Mouse (Mus musculus): Measurements from ENCODE around the gene Pdcl2. TPM values are rescaled to one million over a fixed set of nuclear protein-coding genes. Genes with fewer than 3 reads are reported as not detected.

The Pdcl2 gene
- polyA plus RNA-seq, 1 experiment from 2014 or later, result not detected

- Histone ChIP-seq H3K4me3 (ENCODE audit: low read length) (no peak overlapping the region), H3K27ac (ENCODE audit: low read length) (no peak overlapping the region), H3K9ac (replicated peaks; ENCODE audit: low read length) (no peak overlapping the region), H3K4me1 (ENCODE audit: insufficient read depth, low read length) (no peaks in the 10 kb centered on the region), H3K4me2 (replicated peaks; ENCODE audit: low read depth, low read length) (no peak overlapping the region), H3K9me3 (ENCODE audit: low read length) (no peaks in the 10 kb centered on the region), H3K27me3 (ENCODE audit: insufficient read depth, low read length) (no peaks in the 10 kb centered on the region), H3K36me3 (ENCODE audit: insufficient read depth, low read length) (no peaks in the 10 kb centered on the region)
- ATAC-seq (ENCODE audit: low FRiP score, low TSS enrichment), result no peak
- 34% methylated on average over 2 of the region's 2 CpGs for WGBS
Observed at GRCm38 (mm10) chr5:76340931-76341330, 10.0 kb upstream of the Pdcl2 start.

- no peak overlapping the region for H3K27ac ChIP-seq (ENCODE audit: low read length)
- no peak overlapping the region for H3K9ac ChIP-seq (replicated peaks; ENCODE audit: low read length)
- H3K4me1 ChIP-seq (ENCODE audit: insufficient read depth, low read length), result no peaks in the 10 kb centered on the region
- H3K36me3 ChIP-seq (ENCODE audit: insufficient read depth, low read length), result no peaks in the 10 kb centered on the region
- no peak overlapping the region for H3K4me2 ChIP-seq (replicated peaks; ENCODE audit: low read depth, low read length)
- H3K4me3 ChIP-seq (ENCODE audit: low read length), result no peak overlapping the region
- no peak for ATAC-seq (ENCODE audit: low FRiP score, low TSS enrichment)
- 86% methylated on average over 8 of the region's 8 CpGs for WGBS
- no peaks in the 10 kb centered on the region for H3K27me3 ChIP-seq (ENCODE audit: insufficient read depth, low read length)
- no peaks in the 10 kb centered on the region for H3K9me3 ChIP-seq (ENCODE audit: low read length)
Observed at GRCm38 (mm10) chr5:76337100-76337499, 6.1 kb upstream of the Pdcl2 start.

GRCm38 (mm10) chr5:76333833-76334232 lies 2.9 kb upstream of the Pdcl2 start:
- no peak for ATAC-seq (ENCODE audit: low FRiP score, low TSS enrichment)
- Histone ChIP-seq H3K27me3 (ENCODE audit: insufficient read depth, low read length) (no peaks in the 10 kb centered on the region), H3K9ac (replicated peaks; ENCODE audit: low read length) (no peak overlapping the region), H3K9me3 (ENCODE audit: low read length) (no peaks in the 10 kb centered on the region), H3K4me2 (replicated peaks; ENCODE audit: low read depth, low read length) (no peak overlapping the region), H3K36me3 (ENCODE audit: insufficient read depth, low read length) (no peaks in the 10 kb centered on the region), H3K4me3 (ENCODE audit: low read length) (no peak overlapping the region), H3K4me1 (ENCODE audit: insufficient read depth, low read length) (no peaks in the 10 kb centered on the region), H3K27ac (ENCODE audit: low read length) (no peak overlapping the region)
- 87% methylated on average over 4 of the region's 4 CpGs for WGBS

- Histone ChIP-seq H3K27me3 (ENCODE audit: insufficient read depth, low read length) (no peaks in the 10 kb centered on the region), H3K36me3 (ENCODE audit: insufficient read depth, low read length) (no peaks in the 10 kb centered on the region), H3K4me1 (ENCODE audit: insufficient read depth, low read length) (no peaks in the 10 kb centered on the region), H3K9me3 (ENCODE audit: low read length) (no peaks in the 10 kb centered on the region), H3K9ac (replicated peaks; ENCODE audit: low read length) (no peak overlapping the region), H3K27ac (ENCODE audit: low read length) (no peak overlapping the region), H3K4me2 (replicated peaks; ENCODE audit: low read depth, low read length) (no peak overlapping the region), H3K4me3 (ENCODE audit: low read length) (no peak overlapping the region)
- 73% methylated on average over 2 of the region's 2 CpGs for WGBS
- no peak for ATAC-seq (ENCODE audit: low FRiP score, low TSS enrichment)
Observed at GRCm38 (mm10) chr5:76327296-76327695, 3.7 kb downstream of the Pdcl2 start.

GRCm38 (mm10) chr5:76325113-76325512 lies 5.8 kb downstream of the Pdcl2 start:
- WGBS, result 90% methylated on average over 4 of the region's 4 CpGs
- Histone ChIP-seq H3K27ac (ENCODE audit: low read length) (no peak overlapping the region), H3K27me3 (ENCODE audit: insufficient read depth, low read length) (no peaks in the 10 kb centered on the region), H3K9me3 (ENCODE audit: low read length) (no peaks in the 10 kb centered on the region), H3K9ac (replicated peaks; ENCODE audit: low read length) (no peak overlapping the region), H3K4me1 (ENCODE audit: insufficient read depth, low read length) (no peaks in the 10 kb centered on the region), H3K36me3 (ENCODE audit: insufficient read depth, low read length) (no peaks in the 10 kb centered on the region), H3K4me3 (ENCODE audit: low read length) (no peak overlapping the region), H3K4me2 (replicated peaks; ENCODE audit: low read depth, low read length) (no peak overlapping the region)
- no peak for ATAC-seq (ENCODE audit: low FRiP score, low TSS enrichment)

- H3K9me3 ChIP-seq (ENCODE audit: low read length), result no peaks in the 10 kb centered on the region
- H3K4me1 ChIP-seq (ENCODE audit: insufficient read depth, low read length), result no peaks in the 10 kb centered on the region
- 41% methylated on average over 11 of the region's 11 CpGs for WGBS
- no peaks in the 10 kb centered on the region for H3K36me3 ChIP-seq (ENCODE audit: insufficient read depth, low read length)
- no peak overlapping the region for H3K4me3 ChIP-seq (ENCODE audit: low read length)
- H3K27me3 ChIP-seq (ENCODE audit: insufficient read depth, low read length), result no peaks in the 10 kb centered on the region
- ATAC-seq (ENCODE audit: low FRiP score, low TSS enrichment), result no peak
- H3K27ac ChIP-seq (ENCODE audit: low read length), result no peak overlapping the region
- H3K9ac ChIP-seq (replicated peaks; ENCODE audit: low read length), result no peak overlapping the region
- no peak overlapping the region for H3K4me2 ChIP-seq (replicated peaks; ENCODE audit: low read depth, low read length)
Observed at GRCm38 (mm10) chr5:76321249-76322196, 9.4 kb downstream of the Pdcl2 start.

- Histone ChIP-seq H3K27ac (ENCODE audit: low read length) (no peak overlapping the region), H3K4me2 (replicated peaks; ENCODE audit: low read depth, low read length) (no peak overlapping the region), H3K4me1 (ENCODE audit: insufficient read depth, low read length) (peaks cover 6% of the 10 kb centered on the region), H3K36me3 (ENCODE audit: insufficient read depth, low read length) (no peaks in the 10 kb centered on the region), H3K4me3 (ENCODE audit: low read length) (no peak overlapping the region), H3K9ac (replicated peaks; ENCODE audit: low read length) (no peak overlapping the region), H3K27me3 (ENCODE audit: insufficient read depth, low read length) (no peaks in the 10 kb centered on the region), H3K9me3 (ENCODE audit: low read length) (no peaks in the 10 kb centered on the region; the same call in 1 of the 2 replicates)
- 68% methylated on average over 2 of the region's 2 CpGs for WGBS
- no peak for ATAC-seq (ENCODE audit: low FRiP score, low TSS enrichment)
Observed at GRCm38 (mm10) chr5:76308206-76308605, 22.8 kb downstream of the Pdcl2 start.

GRCm38 (mm10) chr5:76306261-76306660 lies 24.7 kb downstream of the Pdcl2 start:
- no peak overlapping the region for H3K27ac ChIP-seq (ENCODE audit: low read length)
- H3K4me3 ChIP-seq (ENCODE audit: low read length), result no peak overlapping the region
- ATAC-seq (ENCODE audit: low FRiP score, low TSS enrichment), result no peak
- H3K4me2 ChIP-seq (replicated peaks; ENCODE audit: low read depth, low read length), result peak overlapping the region; percentile 95; the same call in 1 of the 2 replicates
- H3K27me3 ChIP-seq (ENCODE audit: insufficient read depth, low read length), result no peaks in the 10 kb centered on the region
- no peak overlapping the region for H3K9ac ChIP-seq (replicated peaks; ENCODE audit: low read length)
- H3K9me3 ChIP-seq (ENCODE audit: low read length), result no peaks in the 10 kb centered on the region; the same call in 1 of the 2 replicates
- 29% methylated on average over 3 of the region's 3 CpGs for WGBS
- H3K36me3 ChIP-seq (ENCODE audit: insufficient read depth, low read length), result no peaks in the 10 kb centered on the region
- peaks cover 18% of the 10 kb centered on the region for H3K4me1 ChIP-seq (ENCODE audit: insufficient read depth, low read length)

GRCm38 (mm10) chr5:76305616-76306015 lies 25.3 kb downstream of the Pdcl2 start:
- Histone ChIP-seq H3K9me3 (ENCODE audit: low read length) (no peaks in the 10 kb centered on the region; the same call in 1 of the 2 replicates), H3K27ac (ENCODE audit: low read length) (0 out of 2 replicates have a peak overlapping the region, but pooled peaks have one; percentile 50), H3K27me3 (ENCODE audit: insufficient read depth, low read length) (no peaks in the 10 kb centered on the region), H3K4me3 (ENCODE audit: low read length) (peak overlapping the region; percentile 91), H3K9ac (replicated peaks; ENCODE audit: low read length) (peak overlapping the region; percentile 38; the same call in 1 of the 2 replicates), H3K36me3 (ENCODE audit: insufficient read depth, low read length) (0 out of 2 replicates have a peak, but pooled peaks cover 2% of the 10 kb centered on the region), H3K4me2 (replicated peaks; ENCODE audit: low read depth, low read length) (peak overlapping the region; percentile 95), H3K4me1 (ENCODE audit: insufficient read depth, low read length) (peaks cover 18% of the 10 kb centered on the region)
- peak; percentile 32; the same call in 1 of the 2 replicates for ATAC-seq (ENCODE audit: low FRiP score, low TSS enrichment)
- 2% methylated on average over 7 of the region's 8 CpGs for WGBS

Data from kidney, embryonic 16.5 days (tissue).